Mouse (Mus musculus): ENCODE measurements at regions not wholly inside any gene's neighbourhood (a gene's known extent, or its start where the extent isn't known, plus 50 kb on each side); places are given as distances from the start of the nearest gene placed in this dataset.

GRCm38 (mm10) chr3:73435241-73435640 lies 273.0 kb downstream of the Bche start:
- intact Hi-C loops (cut with DNase I) = no loop called here
- DNase-seq (ENCODE audit: low spot score) = no peak

- intact Hi-C loops (cut with DNase I) = no loop called here
Measured at GRCm38 (mm10) chr3:73434331-73434730, 273.9 kb downstream of the Bche start.

GRCm38 (mm10) chr3:73409929-73410522 lies 298.2 kb downstream of the Bche start:
- DNase-seq (ENCODE audit: low spot score) = no peak
- intact Hi-C loops (cut with DNase I) = no loop called here

More at GRCm38 (mm10) chr3:73434331-73434730, 273.9 kb downstream of the Bche start:
- no peak for DNase-seq (ENCODE audit: low spot score)

- intact Hi-C loops (cut with DNase I) = loop anchor here (5.0 kb wide), 1 partner anchor 334 kb away; no protein-coding TSS in a partner anchor
- no peak for DNase-seq (ENCODE audit: low spot score)
Measured at GRCm38 (mm10) chr3:73401395-73401794, 306.8 kb downstream of the Bche start.

- no peak for DNase-seq (ENCODE audit: low spot score)
- intact Hi-C loops (cut with DNase I) = no loop called here
Measured at GRCm38 (mm10) chr3:73395808-73396207, 312.4 kb downstream of the Bche start.

- DNase-seq (ENCODE audit: low spot score) = no peak
- intact Hi-C loops (cut with DNase I) = no loop called here
Measured at GRCm38 (mm10) chr3:73389722-73390651, 318.2 kb downstream of the Bche start.

- intact Hi-C loops (cut with DNase I) = no loop called here
- no peak for DNase-seq (ENCODE audit: low spot score)
Measured at GRCm38 (mm10) chr3:73354861-73355496, 297.4 kb upstream of the Slitrk3 start.

GRCm38 (mm10) chr3:73343199-73343598 lies 285.6 kb upstream of the Slitrk3 start:
- DNase-seq (ENCODE audit: low spot score) = no peak
- intact Hi-C loops (cut with DNase I) = no loop called here

- intact Hi-C loops (cut with DNase I) = no loop called here
Measured at GRCm38 (mm10) chr3:73339730-73340129, 282.1 kb upstream of the Slitrk3 start.

GRCm38 (mm10) chr3:73323214-73323613 lies 265.6 kb upstream of the Slitrk3 start:
- intact Hi-C loops (cut with DNase I) = no loop called here
- DNase-seq (ENCODE audit: low spot score) = no peak

More at GRCm38 (mm10) chr3:73339730-73340129, 282.1 kb upstream of the Slitrk3 start:
- DNase-seq (ENCODE audit: low spot score) = no peak
